ENCODE assay signal across 16 mouse cellular contexts in genomic region chr13:46885759-46886060, GRCm38 (mm10). TPM values are rescaled to one million over a fixed set of nuclear protein-coding genes. Genes with fewer than 3 reads are reported as not detected.
A peak's percentile ranks its signal among the peaks of the same experiment; 100 is the strongest.
DNase-seq lines count a peak whose midpoint lies in the region; ATAC-seq lines count a peak whose summit lies in the region.
"Had no signal": no experiment of that assay in that cellular context is flagged by ENCODE, and none has a peak within 500 bp of the region (broad histone marks: within the 10 kb centered on the region; RNA-seq: fewer than 3 reads in every experiment).

No protein-coding gene starts in this region.

- H3K27me3 ChIP-seq in heart, embryonic 12.5 days (replicated peaks), result no peaks in the 10 kb centered on the region
- H3K27me3 ChIP-seq in kidney, embryonic 15.5 days, result no peaks in the 10 kb centered on the region
- H3K27me3 ChIP-seq: embryonic facial prominence, embryonic 12.5 days; hindbrain, embryonic 12.5 days; liver, embryonic 15.5 days; megakaryocyte, embryonic 14.5 days had no signal

- peaks cover 79% of the 10 kb centered on the region for H3K4me1 ChIP-seq in heart, embryonic 12.5 days (replicated peaks)
- H3K4me1 ChIP-seq in kidney, embryonic 15.5 days, result peaks cover 34% of the 10 kb centered on the region

- no peaks in the 10 kb centered on the region for H3K9me3 ChIP-seq in heart, embryonic 12.5 days (replicated peaks)
- no peaks in the 10 kb centered on the region for H3K9me3 ChIP-seq in kidney, embryonic 15.5 days (replicated peaks)
- H3K9me3 ChIP-seq: embryonic facial prominence, embryonic 12.5 days; hindbrain, embryonic 12.5 days; limb, embryonic 10.5 days; liver, embryonic 15.5 days had no signal

- H3K27ac ChIP-seq in heart, embryonic 12.5 days (ENCODE audit: poor library complexity, severe bottlenecking), result peak overlapping the region; percentile 84
- H3K27ac ChIP-seq in kidney, embryonic 15.5 days, result peak overlapping the region; percentile 66
- H3K27ac ChIP-seq: embryonic facial prominence, embryonic 12.5 days; hindbrain, embryonic 12.5 days; limb, embryonic 10.5 days; liver, embryonic 15.5 days had no signal

- H3K36me3 ChIP-seq in heart, embryonic 12.5 days, result peaks cover 3% of the 10 kb centered on the region; the same call in 1 of the 2 replicates
- H3K36me3 ChIP-seq in kidney, embryonic 15.5 days, result no peaks in the 10 kb centered on the region
- H3K36me3 ChIP-seq: embryonic facial prominence, embryonic 12.5 days; hindbrain, embryonic 12.5 days; limb, embryonic 10.5 days; liver, embryonic 15.5 days had no signal

- WGBS in heart, embryonic 12.5 days, result 53% methylated on average over 5 of the region's 5 CpGs
- WGBS in kidney, embryonic 15.5 days, result 28% methylated on average over 5 of the region's 5 CpGs

- H3K9ac ChIP-seq in heart, embryonic 12.5 days, result 0 out of 2 replicates have a peak overlapping the region, but pooled peaks have one; percentile 3
- H3K9ac ChIP-seq in kidney, embryonic 15.5 days, result no peak overlapping the region
- H3K9ac ChIP-seq: embryonic facial prominence, embryonic 12.5 days; forebrain, postnatal 0 days; hindbrain, embryonic 12.5 days; liver, embryonic 15.5 days had no signal

- peak overlapping the region; percentile 32 for H3K4me2 ChIP-seq in heart, embryonic 12.5 days
- H3K4me2 ChIP-seq in kidney, embryonic 15.5 days, result 0 out of 2 replicates have a peak overlapping the region, but pooled peaks have one; percentile 29
- H3K4me2 ChIP-seq: embryonic facial prominence, embryonic 12.5 days; hindbrain, embryonic 12.5 days; liver, embryonic 15.5 days had no signal

- no peak for ATAC-seq in heart, embryonic 12.5 days (ENCODE audit: insufficient number of reproducible peaks, low FRiP score)
- ATAC-seq in kidney, embryonic 15.5 days (replicated peaks; ENCODE audit: low FRiP score), result no peak
- ATAC-seq: forebrain, postnatal 0 days had no signal

- no peak for DNase-seq in heart, postnatal 4 days
- DNase-seq in kidney, postnatal 10 days, result no peak
- DNase-seq in retina, embryonic 14.5 days (ENCODE audit: low spot score), result peak; percentile 20
- no peak for DNase-seq in retina, postnatal 1 day
- no peak for DNase-seq in urinary bladder, adult 18-20 months (ENCODE audit: low spot score in 2 of 2)
- DNase-seq: cerebellum, adult 11-12 months; forebrain, postnatal 0 days; right cerebral cortex, postnatal 25 days; thymus, adult 2 months had no signal

- no peak overlapping the region for H3K4me3 ChIP-seq in heart, embryonic 12.5 days
- H3K4me3 ChIP-seq in kidney, embryonic 15.5 days (replicated peaks), result no peak overlapping the region
- H3K4me3 ChIP-seq: embryonic facial prominence, embryonic 12.5 days; hindbrain, embryonic 12.5 days; limb, embryonic 10.5 days; liver, embryonic 15.5 days; megakaryocyte, embryonic 14.5 days had no signal

RNA-seq across cellular contexts. Expression of gene Kif13a, which starts 44.0 kb away (rescaled TPM):
- polyA plus RNA-seq in heart, embryonic 12.5 days (2016; fragmentation: Nextera tagmentation; extraction: Ambion mirVana), result 51.4 and 56.0 TPM in 2 replicates
- 100 to 1,000 TPM; 110 to 116 TPM for total RNA-seq in heart, postnatal 4 days (2021)
- 14.3 and 15.4 TPM in 2 replicates for polyA plus RNA-seq in kidney, embryonic 15.5 days (2015; fragmentation: Nextera tagmentation; extraction: Ambion mirVana)
